Mouse (Mus musculus) layer of hippocampus, adult 11-12 months (tissue): ENCODE measurements around the gene Phf21a.
"Not testable (repeated sequence)": the region's sequence is repeated elsewhere in the genome, so short reads cannot be mapped to it uniquely, and the experiment has no call there.

Experiments used
- DNase-seq: peaks from one replicate; pipeline ENCODE4 v3.0.0; 2022; ENCODE audit warnings: low spot score

Gene Phf21a

DNA sequence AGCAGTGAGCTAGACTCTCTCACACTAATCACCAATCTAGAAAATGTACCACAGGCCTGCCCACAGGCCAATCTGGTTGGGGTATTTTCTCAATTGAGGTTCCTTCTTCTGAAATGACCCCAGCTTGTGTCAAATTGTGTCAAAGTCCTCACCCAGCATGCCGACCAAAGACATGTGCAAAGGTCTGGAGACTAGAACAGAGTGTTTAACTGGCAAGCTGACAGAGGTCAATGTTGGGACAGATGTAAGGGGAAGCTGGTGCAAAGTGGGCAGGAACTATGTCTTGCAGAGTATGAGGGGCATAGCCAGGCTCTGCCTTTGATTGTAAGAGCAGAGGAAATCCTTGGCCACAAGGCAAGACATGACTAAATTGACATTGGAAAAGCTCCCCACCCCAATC, 7.2 kb upstream of the Phf21a start:
- no peak for DNase-seq

DNA sequence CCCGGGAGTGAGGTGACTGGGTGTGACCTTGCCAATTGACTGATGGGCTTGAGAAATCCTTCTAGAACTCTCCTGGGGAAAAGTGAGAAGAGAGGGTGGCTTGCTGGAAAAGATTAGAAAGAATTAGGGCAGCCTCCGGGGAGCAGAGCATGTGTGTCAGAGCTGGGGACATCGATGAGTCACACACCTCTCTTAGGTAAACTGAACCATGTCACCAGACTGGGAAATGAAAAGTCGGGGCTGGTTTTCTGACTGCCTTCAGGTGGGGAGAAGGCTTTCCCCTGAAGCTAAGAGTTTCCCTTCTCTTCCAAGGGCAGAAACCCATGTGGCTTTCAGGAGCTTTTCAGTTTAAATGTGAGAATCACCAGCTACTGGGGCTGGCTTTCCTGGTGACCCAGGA, 5.9 kb upstream of the Phf21a start:
- no peak for DNase-seq

DNA sequence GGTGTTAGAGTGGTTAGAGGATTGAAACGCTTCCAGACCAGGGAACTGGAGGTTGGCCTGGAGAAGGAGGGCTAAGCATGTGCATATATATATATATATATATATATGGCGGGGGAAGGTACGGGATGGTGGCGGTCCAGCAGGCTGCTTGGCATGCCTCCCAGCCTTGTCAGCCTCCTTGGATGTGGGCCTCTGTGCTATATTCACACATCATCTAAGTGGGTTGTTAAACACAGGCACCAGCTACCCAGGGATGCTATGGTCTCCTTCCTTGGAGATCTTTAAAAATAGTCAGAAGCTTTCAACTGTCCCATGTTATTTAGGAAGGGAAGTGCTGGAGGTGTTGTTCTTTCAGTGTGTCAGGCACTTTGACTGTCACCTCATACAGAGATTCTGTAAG, 3.1 kb upstream of the Phf21a start:
- no peak for DNase-seq

DNA sequence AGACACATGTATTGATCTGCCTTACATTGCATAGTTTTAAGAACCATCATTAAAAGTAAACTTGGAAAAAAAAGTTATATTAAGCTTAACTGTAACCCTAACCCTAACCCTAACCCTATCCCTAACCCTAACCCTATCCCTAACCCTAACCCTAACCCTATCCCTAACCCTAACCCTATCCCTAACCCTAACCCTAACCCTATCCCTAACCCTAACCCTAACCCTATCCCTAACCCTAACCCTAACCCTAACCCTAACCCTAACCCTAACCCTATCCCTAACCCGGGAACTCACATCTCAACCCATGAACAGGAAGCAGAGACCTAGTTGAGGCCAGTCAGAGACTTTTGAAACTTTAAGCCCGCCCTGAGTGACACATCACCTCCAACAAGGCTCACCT, 586 bp downstream of the Phf21a start:
- not testable (repeated sequence) for DNase-seq

DNA sequence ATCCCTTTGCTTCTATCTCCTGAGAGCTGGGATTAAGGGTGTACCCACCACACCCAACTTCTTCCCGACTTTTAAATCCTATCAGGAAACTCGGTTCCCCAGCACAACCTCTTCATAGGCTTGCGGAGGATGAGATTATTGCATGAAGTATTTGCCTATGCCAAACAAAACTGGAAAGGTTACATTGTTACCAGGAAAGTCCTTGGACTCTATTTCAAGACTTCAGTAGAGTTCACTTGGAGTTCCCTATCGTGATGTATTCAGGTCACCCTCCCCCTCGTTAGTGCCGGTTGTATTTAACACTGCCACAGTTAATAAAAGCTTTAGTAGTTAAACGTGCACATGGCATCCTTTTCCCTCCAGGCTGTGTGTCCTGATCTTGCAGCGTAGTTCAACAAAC, 1.2 kb downstream of the Phf21a start:
- no peak for DNase-seq

DNA sequence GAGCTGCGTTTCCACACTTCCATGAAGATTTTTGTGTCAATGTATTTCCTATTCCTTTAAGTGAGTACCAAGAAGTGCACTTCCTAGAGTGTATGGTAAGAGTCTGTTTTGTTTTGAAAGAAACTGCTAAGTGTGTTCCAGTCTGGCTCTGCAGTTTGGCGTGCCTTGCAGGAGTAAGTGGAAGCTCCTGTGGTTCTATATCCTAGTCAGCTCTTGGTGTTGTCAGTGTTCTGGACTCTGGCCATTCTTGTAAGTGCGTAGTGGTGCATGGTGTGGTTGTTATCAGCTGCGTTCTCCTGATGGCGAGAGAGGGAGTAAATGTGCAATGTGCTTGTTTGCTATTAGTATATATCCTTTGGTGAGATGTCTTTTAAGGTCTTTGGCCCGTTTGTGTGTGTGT, 7.9 kb downstream of the Phf21a start:
- DNase-seq = no peak

DNA sequence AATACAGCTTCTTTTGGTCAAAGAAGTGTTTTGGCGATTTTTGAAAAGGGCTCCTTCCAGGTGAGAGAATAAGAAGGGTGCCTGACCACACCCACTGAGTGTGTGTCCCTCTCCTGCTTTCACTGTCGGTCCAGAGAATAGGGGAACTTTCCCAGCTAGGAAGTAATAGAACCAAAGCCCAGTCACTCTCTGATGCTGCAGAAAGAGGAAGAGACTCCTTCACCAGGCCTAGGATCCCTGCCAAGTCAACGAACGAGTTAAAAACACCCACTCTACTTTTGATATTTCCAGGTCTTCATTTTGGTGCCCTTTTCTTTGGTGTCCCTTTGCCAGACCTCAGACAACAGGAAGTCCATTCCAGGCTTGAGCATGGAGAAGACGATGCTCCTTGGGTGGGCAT, 31.6 kb downstream of the Phf21a start:
- DNase-seq = no peak

DNA sequence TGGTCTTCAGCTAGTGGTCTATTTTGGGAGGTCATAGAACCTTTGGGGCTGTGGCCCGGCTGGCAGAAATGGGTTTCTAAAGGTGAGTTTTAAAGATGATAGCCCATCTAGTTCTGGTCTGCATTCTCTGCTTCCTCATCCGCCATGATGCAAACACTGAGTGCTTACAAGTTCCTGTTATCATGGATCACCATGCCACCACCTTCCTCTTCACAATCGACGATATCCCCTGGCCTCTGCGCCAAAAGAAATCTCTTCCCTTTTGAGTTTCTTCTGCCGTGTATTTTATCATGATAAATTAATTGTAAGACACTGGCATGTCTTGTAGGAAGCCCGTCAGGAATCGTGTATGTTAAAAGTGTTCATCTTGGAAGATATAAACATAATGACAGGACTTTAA, 32.4 kb downstream of the Phf21a start:
- DNase-seq = no peak

DNA sequence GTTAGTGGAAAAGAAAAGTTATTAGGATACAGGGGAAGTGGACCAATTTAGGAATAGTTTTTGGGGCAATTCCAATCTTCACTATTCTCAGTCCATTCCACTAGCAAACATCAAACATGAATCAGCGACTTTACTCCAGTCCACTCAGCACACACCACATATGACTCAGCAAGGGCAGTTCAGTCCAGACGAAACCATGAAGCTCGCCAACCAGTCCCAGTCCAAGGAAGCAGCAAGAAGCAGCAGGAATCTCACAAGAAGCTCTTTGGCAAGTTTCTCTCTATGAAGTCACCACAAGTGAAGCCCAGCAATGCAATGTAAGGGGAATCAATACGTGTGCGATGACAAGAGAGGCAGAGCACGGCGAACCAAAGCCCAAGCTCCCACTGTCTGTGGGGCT, 37.2 kb downstream of the Phf21a start:
- DNase-seq = no peak

DNA sequence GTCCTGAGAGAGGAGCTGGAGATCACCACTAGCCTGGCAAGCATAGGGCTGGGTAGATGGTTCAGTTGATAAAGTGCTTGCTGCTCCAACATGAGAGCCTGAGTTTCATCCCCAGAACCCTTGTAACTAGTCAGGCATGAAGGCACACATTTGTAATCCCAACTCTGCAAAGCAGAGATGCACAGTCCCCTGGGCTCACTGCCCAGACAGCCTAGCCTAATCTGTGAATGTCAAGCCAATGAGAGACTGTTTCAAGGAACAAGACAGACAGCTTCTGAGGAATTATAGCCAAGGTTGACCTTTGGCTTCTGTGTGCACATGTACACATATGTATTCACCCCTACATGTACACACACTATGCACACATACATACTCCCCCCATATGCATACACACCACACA, 45.8 kb downstream of the Phf21a start:
- no peak for DNase-seq

DNA sequence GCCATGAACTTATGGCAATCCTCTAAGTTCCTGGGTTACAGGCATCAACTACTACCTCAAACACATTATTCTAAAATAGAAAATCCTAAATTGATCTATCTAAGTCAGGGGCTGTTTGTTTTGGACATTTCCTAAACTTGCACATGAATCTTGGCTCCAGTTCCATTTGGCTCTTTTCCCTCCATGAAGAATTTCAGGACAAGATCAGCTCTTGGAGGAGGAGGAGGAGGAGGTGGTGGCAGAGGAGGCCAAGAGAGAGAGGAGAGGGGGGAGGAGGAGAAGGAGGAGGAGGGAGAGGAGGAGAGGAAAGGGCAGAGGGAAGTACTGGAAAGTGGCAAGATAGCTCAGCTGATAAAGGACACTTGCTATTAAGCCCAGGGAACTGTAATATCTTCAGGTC, 46.4 kb downstream of the Phf21a start:
- DNase-seq = no peak

DNA sequence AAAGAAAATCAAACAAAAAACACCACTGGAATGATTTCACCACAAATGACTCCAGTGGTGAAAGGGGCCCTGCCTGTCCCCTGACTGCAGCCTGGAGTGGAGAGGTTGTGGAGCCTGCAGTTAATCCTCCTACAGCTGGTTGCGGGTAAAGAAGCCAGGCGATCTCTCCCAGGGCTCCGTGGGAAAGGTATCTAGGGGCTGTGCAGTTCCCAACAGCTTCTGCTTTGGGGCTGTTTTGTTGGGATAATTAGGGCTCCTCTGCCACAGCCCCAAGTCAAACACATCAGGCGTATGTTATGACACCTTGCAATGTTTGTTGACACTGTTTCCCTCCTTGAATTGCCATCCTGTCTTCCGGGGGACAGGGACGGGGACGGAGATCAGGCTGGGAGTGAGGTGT, 47.5 kb downstream of the Phf21a start:
- no peak for DNase-seq

DNA sequence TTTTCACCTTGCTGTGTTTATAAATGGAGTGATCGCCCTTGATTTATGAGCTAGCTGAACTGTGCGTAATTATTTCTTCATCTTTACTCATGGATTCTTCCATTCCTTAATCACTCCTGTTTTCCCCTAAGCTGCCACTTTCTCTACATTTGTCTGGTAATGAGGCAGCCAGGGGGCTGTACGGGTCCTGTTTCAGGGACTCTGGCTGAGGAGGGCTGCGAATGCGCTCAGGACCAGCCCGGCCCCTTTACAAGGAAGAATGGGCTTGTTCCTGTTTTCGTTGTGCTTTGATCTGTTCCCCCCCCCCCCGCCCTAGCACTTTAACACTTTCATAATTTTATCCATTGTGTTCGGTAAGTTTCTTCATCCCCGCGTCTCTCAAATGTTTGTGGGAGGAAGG, 48.2 kb downstream of the Phf21a start:
- DNase-seq = no peak

DNA sequence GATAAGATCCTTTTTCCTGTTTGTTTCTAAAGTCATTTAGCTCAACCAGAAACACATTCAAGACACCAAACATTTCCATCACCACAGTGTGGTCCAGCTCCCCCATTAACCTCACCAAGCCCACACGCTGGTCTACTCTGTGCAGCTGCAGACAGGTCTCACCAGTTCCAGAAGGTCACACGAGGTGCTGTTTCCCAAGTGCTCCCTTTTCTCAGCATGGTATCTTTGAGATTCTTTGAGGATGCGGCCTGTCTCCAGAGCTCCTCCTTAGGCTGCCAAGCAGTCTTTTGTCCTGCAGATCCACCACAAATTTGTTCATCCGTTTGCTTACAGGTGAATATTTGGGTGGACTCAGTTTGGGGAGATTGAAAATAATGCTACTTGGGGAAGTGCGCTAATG, 51.0 kb downstream of the Phf21a start:
- DNase-seq = no peak

DNA sequence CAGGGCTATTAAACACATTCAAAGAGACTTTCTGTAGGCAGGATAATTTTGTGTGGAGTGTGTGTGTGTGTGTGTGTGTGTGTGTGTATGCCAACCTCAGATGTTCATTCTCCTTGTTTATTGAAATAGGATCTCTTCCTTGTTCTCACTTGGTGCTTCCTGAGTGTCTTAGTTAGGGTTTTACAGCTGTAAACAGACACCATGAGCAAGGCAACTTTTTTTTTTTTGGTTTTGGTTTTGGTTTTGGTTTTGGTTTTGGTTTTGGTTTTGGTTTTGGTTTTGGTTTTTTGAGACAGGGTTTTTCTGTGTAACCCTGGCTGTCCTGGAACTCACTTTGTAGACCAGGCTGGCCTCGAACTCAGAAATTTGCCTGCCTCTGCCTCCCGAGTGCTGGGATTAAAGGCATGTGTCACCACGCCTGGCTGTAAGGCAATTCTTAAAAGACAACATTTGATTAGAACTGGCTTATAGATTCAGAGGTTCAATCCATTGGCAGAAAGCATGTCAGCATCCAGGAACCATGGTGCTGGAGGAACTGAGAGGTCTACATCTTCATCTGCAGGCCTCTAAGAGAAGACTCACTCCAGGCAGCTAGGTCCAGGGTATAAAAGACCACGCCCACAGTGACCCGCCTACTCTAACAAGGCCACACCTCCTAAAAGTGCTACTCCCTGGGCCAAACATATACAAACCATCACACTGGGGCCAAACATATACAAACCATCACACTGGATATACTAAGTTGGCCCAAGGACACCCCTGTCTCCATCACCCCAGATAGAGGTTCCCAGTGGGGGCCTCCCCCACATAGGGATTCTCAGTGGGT, 55.2 kb downstream of the Phf21a start:
- not testable (repeated sequence) for DNase-seq

DNA sequence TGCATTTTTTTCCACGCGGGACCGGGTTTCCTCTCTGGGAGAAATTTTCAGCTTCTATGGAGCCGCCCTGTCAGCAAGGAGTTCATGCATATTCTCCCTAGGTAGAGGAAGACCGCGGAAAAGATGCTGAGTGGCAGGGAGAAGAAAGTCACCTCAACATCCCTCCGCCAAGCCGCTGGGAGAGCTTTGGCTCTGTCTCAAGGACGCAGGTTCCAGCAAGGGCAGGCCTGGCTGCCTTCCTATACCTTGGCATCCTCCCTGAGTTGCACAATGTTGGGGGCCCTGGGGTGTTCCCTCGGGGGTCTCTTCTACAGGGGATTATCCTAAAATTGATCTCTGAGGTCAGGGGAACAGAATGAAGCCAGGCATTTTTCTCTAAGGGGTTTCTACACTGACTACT, 71.4 kb downstream of the Phf21a start:
- no peak for DNase-seq

DNA sequence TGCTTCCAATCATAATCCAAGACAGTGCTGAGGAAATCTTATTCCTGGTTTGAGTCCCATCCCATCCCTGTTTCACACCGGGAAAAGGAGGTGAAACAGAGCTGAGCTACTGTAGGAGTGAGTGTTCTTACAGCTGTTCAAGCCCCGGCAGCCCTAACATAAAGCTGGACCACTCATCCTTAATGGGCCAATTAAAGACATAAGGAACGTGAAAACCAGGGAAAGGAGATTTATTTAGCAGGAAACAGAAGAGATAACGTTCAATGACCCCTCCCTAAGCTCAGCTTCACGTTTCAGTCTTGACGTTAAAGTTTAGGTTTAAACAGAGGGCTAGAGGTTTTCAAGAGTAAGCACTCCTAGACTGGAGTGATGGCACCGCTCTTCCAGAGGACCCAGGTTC, 74.0 kb downstream of the Phf21a start:
- DNase-seq = no peak

DNA sequence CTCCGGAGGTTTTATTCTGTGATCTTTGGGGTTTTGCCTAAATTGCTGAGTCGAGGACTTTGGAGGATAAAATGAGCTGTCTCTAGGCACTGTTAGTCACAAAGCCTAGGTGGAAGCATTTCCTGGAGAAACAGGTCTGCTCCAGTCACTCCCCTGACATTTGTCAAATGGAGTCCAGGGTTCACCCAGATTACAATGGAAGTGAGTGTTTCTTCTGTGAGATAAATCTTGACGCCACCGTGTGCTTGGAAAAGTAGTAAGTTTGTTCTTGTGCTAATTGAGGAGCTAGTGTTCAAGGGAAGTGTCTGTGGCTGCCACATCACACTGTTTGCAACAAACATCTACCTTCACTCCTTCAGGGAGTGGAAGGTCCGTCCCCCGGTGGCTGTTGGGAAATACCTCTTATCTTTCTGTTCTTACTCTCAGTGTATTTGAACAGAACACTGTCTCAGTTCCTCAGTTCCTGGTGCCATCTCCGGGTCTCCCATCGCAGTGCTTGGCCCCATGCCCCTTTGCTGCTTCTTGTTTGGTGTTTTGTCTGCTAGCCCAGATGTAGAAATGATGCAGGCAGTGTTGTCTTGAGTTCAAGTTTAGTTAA, 78.2 kb downstream of the Phf21a start:
- DNase-seq = no peak

DNA sequence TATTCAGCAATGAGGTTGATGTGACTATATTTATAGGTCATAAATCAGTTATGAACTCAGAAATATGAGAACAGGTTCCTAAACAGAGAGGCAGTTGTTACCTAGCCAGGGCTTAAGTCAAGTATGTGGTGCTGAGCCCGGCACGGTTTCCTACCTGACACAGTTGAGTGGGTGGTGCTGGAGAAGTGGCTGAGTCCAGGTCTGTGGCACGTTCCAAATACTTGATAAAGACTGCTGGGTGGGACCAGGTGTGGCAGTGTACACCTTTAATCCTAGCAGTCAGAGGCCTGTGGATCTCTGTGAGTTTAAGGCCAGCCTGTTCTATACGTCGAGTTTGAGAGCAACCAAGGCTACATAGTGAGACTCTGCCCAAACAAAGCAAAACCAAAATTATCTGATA, 79.4 kb downstream of the Phf21a start:
- no peak for DNase-seq

DNA sequence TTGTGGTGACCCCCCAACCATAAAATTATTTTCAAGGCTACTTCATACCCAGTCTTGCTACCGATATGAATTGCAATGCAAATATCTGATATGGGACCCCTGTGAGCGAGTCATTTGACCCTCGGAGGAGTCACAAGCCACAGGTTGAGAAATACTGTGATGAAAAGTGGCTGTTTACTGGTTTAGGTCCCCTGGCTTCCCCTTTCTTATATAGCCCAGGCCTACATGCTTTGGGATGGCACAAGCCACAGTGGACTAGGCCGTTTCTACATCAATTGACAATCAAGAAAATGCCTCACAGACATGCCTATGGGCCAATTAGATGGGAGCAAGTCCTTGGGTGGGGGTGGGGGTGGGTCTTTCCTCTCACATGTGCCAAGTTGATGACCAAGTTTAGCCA, 80.3 kb downstream of the Phf21a start:
- DNase-seq = no peak

DNA sequence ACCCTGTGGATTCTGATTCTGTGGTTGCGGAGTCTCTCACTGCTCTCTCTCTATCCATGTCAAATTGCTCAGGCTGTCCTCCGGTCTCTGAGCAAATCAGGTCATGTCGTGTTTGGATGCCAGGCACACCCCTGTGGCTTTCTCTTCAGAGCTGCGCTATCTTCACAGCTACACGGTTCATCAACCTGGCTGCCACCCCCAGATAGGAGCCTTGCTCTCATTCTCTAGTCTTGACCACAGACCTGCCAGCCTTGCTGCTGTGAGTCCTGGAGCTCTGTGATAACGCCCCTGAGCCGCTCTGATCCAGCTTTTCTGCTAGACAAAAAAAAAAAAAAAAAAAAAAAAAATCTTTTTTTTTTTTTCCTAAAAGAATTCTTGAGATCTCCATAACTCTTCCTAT, 81.3 kb downstream of the Phf21a start:
- DNase-seq = no peak

DNA sequence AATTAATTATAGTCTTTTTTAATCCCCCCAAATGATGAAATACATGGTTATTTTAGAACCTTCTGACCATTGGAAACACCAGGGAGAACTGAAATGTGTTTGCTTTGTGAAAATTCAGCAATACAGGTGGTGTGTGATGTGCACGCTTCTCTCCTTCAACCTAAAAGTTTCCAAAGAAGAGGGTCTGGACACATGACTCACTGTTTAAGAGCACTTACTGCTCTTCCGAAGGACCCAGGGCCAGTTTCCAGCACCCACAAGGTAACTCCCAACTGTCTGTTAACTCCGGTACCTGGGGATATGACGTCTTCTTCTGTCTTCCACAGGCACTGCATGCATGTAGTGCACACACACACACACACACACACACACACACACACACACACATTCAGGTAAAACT, 82.1 kb downstream of the Phf21a start:
- DNase-seq = no peak

DNA sequence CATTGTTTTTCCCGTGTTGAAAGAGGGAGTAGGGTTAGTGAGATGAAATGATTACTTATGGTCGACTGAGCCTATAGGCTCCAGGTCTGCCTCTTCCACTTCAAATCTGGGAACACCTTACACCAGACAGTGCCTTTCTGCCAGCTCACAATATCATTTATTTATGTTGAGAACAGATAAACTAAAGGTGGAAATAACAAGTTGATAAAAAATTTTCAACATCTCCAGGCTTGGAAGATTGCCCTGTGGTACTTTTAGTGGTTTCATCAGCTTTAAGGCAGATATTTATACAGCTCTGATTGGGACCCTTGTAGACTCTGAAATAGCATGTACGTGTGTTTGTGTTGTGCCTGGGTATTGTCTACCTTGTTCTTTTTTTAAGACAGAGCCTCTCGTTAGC, 83.4 kb downstream of the Phf21a start:
- no peak for DNase-seq

DNA sequence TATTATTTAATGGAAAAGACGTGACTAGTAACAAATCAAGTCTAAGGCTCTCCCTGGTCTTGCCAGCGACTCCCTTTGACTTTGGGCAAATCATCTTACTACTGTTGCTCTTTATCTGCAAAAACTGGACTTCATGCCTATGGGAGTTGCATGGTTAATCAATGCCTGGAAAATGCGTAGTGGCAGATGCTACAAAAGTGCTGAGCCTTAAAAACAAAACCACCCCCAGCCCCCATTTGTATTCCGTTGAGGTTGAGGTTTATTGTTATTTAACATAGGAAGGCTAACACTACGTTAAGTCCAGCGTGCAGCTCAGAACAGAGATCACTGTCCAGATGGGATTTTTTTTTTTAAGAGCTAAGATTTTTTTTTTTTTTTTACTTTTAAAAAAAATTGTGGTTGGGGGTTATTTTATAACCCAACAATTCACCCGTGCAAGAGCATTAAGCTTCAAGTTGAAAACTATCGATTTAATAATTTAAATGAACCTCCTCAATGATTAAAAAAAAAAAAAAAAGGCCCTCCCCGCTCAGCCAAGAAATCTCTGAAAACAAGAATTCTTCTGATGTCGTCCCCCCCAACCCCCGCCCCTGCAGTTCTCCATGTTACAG, 89.3 kb downstream of the Phf21a start:
- no peak for DNase-seq
